Mouse (Mus musculus) large intestine, adult 2 months (tissue): ENCODE data around the gene Cfap99. TPM values are rescaled to one million over a fixed set of nuclear protein-coding genes. Genes with fewer than 3 reads are reported as not detected.

Experiments used
- DNase-seq: peaks from one replicate; pipeline ENCODE4 v3.0.0-alpha.2; 2012; ENCODE audit warnings: low read depth, low spot score
- WGBS: fragments of 180-500 bp; shearing (Covaris S2); methylation state at CpG from one replicate; pipeline ENCODE4 v1.1.7; 2018; 5-methylcytosine and 5-hydroxymethylcytosine counted together
- polyA plus RNA-seq: library from polyadenylated mRNA; depleted of rRNA; stranded (reverse); fragments of >200 nt; gene quantifications from 2 replicates; pipeline ENCODE4 v1.2.3, GENCODE M21; 2012; rRNA removed

Cfap99 gene
- polyA plus RNA-seq = not detected in 2 replicates

DNA sequence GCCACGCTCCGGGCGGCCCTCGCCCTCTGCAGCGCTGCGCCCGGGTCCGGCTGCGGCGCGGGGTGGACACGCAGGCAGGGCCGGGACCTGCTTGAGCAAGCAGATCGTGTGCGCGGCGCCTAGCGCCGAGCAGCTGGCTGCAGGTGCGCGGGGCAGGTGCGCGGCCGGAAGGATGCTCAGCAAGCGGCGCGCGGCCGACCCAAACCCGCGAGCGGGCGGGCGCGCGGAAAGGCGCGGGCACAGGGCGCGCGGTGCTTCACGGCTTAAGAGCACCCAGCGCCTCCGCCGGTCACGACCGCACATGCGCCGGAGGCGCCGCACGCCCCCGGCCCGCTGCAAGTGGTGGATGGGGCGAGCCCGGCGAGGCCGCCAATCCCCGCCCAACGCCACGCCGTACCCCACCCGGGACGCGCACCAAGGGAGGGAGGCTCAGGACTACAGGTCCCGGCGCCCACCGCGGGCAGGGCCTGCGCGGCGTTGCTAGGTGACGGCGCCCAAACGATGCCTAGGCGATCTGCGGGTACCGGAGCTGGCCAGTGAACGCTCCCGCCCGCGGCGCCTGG, at the start of gene Cfap99, which contains the start of gene Zfyve28:
Cfap99 (plus strand) TSS at position 447 of the 563 bp plus-strand sequence.
Zfyve28 (minus strand) TSS at position 296 of the 563 bp plus-strand sequence.
- under 1% methylated on average over 83 of the region's 83 CpGs for WGBS
- DNase-seq = no peak

DNA sequence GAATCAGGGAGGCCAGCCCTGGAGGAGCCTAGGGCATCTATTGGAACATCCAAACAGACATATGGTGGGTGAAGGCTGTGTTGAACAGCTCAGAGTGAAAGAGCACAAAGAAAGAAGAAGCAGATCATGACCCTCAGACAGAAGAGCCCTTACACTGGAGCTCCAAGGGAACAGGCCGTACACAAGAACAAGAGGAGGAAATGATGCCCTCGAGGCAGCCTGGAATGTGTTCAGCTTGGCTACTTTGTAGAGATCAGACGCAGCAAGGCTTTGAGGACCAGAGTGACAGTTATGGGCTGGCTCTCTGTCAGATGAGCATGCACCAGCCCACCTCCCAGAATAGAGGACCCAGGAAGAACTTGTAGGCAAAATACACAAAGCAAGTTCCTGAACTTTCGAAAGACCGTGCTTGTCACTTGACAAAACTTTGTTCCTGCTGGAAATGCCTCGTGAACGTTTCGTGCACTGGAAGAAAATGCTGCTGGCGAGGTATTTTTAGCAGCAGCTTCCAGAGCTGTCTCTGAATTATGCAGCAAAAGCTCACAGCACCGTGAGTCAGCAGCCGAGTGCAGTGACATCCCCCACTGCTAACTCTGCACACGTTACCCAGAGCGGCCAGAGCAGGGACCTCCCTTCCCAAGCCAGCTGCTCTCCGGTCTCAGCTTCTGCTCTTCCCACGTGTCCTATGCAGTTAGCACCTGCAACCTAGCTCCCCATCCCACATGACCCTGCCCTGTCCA, 46.0 kb upstream of the Cfap99 start:
- 23% methylated on average over 15 of the region's 15 CpGs for WGBS
- no peak for DNase-seq

DNA sequence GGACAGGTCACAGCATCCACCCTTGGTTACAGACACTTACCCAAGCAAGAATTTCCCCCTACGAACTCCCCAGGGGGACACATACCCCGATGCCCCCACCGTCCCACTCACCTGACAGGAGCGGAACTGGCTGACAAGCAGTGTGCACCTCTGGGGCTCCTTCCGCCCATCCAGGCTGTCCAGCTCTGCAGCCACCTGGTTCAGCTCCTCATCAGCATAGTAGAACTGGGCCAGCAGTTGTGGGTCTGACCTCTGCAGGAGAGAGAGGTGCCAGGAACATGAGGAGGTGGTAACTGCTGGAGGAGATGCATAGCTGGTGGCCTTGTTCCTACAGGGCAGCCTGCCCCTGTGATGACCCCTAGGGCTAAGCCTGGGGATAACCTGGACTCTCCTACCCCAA, 45.3 kb upstream of the Cfap99 start:
- WGBS = 79% methylated on average over 5 of the region's 5 CpGs
- DNase-seq = no peak

DNA sequence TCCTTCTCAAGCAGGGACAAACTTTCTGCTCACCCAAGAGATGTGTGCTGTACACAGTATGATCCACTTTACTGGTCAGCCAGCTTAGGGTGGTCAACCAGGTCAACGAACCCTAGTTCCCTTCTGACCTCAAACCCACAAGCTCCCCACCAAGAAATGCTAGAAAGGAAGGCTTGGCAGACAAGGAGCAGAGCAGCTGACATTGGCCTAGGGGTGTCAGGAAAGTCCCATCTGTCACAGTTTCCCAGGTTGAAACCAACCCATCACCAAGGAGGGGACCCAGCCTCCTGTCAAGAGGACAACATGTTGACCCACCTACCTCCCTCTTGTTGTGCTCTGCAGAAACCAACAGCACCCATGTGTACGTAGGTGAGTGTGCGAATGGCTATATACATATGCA, 42.0 kb upstream of the Cfap99 start:
- 94% methylated on average over 3 of the region's 3 CpGs for WGBS
- DNase-seq = no peak

DNA sequence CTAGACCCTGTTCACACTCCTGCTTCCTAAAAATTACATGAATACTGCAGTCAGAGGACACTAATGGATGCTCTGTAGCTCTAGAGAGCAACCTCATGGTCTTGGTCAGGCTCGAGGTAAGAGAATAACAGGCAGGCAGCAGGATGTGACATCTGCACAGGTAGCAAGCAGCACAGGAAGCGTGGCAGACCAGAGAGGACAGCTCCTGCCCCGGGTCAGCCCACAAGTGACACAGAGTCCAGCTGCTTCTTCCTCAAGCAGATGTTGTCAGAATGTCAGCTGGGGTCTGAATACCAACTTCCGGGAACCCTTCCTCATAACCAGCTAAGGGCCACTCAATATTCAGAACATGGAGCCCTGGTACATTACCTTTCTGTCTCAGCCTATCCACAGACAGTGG, 39.3 kb upstream of the Cfap99 start:
- 68% methylated on average over 4 of the region's 4 CpGs for WGBS
- DNase-seq = no peak

DNA sequence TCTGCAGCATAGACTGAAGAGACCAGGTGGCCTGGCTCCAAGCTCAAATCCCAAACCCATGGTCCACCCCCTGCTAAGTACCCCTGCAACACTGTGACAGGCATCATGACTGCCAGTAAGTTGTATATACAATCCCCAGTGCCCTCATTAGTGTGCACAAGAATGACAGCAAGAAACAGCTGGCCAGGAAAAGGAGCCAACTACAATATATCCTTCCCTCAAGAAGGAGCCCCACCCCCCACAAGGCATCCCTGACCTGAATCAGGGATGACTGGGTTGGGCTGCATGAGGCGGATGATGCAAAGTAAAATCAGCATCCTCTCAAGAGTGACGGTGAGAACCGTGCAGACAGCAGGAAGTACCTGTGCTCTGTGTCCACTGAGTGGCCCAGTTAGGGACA, 38.3 kb upstream of the Cfap99 start:
- DNase-seq = no peak
- WGBS = 73% methylated on average over 3 of the region's 3 CpGs

DNA sequence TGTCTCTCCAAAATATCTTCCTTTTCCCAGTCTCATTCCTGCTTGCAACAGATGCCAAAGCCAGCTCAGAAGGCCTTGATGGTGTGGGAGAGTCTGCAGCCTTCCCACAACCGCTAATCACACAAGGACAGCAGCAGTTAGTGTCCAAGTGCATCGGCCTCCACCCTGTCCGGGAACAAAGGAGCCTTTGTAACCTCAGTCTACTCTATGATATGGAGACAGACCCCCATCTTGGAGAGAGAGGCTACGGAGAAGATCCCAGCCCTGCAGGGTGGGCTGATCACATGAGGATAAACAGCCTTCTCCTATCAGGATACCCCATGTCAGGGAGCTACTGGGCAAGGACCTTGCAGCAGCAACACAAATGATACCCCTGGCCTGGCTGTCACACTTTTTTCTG, 36.6 kb upstream of the Cfap99 start:
- DNase-seq = no peak
- 26% methylated on average over 4 of the region's 4 CpGs for WGBS

DNA sequence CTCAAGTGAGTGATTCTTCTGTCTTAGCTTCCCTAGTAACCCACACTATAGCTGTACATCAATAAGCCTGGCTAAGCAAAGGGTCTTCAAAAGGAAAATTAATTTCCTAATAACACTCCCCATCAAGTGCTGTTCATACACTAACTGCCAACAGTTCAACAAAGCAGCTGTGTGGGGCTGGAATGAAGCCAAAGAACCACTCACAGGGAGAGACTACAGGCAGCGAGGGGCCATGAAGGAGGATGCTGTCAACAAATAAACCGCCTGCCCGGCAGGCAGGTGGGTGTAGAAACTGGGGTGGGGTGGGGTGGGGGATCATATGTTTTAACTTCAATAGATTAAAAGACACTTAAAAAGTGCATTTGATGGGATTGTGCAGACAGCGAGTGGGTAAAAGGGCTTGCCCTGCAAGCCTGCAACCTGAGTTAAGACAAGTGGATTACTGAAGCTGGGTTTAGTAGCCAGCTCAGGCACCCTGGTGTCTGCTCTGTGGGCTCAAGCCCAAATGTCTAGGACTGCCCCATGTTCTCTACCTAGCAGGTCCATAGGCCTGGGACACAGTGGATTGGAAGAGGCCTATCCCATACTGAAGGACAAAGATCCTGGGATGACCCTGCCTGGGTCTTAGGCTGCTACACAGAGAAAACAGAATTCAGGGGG, 36.0 kb upstream of the Cfap99 start:
- 23% methylated on average over 4 of the region's 4 CpGs for WGBS
- DNase-seq = no peak

DNA sequence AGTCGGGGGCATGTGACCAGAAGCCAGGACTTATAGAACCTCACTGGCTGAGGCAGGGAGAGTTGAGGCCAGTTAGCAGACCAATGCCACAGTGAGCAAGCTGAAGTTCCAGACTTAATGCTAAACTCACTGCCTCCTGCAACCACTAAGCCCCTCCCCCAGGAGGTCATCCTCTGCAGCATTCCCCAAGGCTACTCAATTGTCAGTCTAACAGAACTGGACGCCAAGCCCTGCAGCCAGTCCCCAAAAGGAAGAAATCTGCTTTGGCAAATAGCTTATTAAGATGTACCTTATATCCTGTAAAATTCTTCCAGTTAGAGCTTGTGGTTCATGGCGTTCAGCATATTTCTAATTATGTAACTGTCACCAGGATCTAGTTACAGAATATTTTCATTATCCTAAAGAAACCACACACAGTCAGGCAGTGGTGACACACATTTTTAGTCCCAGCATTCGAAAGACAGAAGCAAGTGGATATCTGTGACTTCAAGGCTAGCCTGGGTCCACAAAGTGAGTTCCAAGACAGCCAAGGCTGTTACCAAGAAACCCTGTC, 35.4 kb upstream of the Cfap99 start:
- WGBS = 65% methylated on average over 4 of the region's 4 CpGs
- no peak for DNase-seq

DNA sequence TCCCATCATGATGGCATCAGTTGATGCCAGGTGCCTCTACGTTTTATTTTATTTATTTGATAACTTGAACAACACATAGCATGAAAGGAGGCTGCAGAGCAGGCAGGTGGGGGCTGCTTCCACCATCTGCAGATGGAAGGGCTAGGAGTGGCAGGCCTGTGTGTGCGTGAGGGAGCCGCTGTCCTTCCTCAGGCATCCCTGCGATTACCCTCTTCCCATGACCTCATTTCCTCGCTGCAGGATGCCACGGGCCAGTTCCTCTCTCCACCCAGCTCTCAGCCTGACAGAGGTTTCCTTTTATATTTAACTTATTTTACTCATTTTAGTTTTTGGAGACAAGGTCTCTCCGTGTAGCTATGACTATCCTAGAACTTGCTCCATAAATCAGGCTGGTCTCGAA, 34.1 kb upstream of the Cfap99 start:
- 60% methylated on average over 8 of the region's 8 CpGs for WGBS
- no peak for DNase-seq

DNA sequence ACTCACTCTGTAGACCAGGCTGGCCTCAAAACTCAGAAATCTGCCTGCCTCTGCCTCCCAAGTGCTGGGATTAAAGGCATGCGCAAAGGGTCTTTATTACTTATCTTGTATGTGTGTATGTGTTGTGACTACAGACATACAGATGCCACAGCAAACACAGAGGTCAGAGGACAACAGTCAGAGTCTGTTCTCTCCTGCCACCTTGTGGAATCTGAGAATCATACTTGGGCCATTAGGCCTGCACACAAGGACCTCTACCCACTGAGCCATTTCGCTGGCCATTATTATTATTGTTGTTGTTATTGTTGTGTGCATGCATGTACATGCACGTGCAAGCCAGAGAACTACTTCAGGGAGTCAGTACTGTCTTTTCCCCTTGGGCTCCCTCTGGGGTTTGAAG, 33.2 kb upstream of the Cfap99 start:
- no peak for DNase-seq
- 79% methylated on average over 3 of the region's 3 CpGs for WGBS

DNA sequence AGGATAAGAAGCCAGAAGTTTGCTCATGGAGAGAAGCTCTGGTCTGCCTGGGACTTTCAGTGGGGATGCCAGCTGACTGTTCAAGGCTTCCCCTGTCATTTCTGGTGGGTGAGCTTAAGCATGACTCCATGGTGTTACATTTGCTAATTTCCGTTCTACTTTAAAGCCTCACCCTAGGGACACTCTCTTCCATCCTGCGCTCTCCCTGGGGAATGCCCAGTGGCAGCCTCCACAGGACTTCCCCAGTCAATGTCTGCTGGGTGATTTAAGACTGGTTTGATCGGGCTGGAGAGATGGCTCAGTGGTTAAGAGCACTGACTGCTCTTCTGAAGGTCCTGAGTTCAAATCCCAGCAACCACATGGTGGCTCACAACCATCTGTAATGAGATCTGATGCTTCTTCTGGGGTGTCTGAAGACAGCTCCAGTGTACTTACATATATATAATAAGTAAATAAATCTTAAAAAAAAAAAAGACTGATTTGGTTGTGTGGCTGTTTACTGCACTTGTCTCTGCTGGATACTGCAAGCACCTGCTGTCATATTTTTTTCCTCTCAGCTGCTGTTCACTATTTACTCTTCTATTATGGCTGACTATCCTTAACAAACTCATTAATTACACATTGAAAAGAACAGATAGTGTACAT, 29.1 kb upstream of the Cfap99 start:
- 70% methylated on average over 3 of the region's 3 CpGs for WGBS

DNA sequence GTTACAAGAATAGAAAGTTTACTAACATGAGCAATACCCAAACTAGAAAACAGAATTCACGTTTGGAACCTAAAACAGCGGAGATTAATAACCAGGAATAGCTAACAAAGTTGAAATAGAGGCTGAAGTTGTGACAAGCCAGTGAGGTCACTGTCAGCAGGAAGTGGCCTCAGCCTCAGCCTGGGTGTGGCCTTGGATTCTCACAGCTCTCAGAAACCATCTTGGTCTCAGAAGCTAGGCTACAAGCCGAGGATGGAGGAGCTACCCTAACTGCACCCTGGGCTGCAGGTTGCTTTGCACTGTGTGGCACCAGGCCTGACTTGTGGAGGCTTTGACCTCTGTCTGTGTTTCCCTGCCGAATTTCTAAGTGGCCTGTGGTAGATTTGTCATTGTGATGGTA, 22.3 kb upstream of the Cfap99 start:
- 58% methylated on average over 4 of the region's 4 CpGs for WGBS
- DNase-seq = no peak

More for the DNA sequence above, 29.1 kb upstream of the Cfap99 start:
- no peak for DNase-seq

DNA sequence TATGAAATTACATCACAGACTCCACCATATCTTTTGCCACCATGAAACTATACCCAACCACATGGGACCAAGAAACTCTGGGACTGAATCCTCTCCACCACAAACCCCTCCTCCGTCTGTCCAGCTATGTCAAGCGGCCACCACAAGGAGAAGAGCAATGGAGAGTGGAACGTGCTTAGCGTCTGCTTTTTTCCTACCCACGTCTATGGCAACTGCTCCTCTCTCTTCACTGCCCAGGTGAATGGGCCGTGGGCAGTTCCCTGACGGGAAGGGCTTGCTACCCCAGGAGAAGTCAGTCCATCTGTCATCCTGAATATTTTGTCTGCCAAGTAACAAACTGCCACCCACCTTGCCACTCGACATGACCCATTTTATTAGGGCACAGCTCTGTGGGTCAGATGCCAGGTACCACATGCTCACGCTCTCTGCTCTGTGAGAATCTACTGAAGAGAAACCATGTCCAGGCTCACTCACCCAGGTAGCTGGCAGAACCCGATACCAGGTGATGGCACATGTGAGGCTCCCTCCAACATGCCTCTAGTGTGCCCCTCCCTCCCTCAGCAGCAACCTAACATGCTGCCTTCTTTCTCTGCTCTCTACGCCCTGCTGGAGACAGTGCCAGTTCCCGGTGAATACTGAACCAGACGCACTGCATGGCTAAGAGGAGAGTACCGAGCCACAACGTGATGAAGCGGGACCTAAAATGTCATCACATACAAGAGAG, 19.0 kb upstream of the Cfap99 start:
- no peak for DNase-seq
- WGBS = 84% methylated on average over 16 of the region's 16 CpGs

DNA sequence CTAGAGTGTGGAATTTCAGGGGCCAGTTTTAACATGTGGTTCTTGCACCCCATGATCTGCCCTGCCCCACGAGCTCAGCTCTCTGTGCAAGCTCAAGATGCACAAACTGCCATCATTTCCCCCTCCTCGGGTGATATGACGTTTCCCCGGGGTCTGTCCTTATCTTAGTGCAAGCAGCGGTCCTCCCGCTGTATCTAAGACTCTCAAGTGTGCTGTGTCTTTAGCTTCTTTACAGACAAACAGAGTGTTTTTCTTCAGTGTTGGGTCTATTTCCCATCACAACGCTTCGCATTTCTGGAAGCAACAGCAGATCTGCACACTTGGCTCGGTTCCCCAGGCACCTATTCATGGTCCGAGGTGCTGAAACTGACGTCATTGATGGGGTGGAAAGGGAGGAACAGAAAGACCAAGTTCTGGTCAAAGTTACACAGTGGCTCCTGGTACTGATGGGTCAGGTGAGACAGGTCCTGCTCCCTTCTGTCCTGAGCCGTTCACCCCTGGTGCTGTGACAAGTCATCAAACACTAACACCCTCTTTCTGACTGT, 18.4 kb upstream of the Cfap99 start:
- DNase-seq = no peak
- WGBS = 62% methylated on average over 12 of the region's 12 CpGs

DNA sequence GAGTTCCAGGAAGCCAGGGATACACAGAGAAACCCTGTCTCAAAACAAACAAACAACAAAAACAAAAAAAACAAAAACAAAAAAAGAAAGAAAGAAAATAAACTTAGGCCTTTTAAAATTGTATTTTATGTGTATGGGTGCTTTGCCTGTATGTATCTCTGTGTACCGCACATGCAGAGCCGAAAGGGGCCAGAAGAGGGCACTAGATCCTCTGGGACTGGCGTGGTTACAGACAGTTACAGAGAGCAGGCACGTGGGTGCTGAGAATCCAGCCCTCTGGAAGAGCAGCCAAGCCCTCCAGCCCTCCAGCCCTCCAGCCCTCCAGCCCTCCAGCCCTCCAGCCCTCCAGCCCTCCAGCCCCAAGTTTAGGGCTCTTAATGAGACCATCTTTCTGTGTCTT, 16.7 kb upstream of the Cfap99 start:
- WGBS = 34% methylated on average over 4 of the region's 4 CpGs
- no peak for DNase-seq

DNA sequence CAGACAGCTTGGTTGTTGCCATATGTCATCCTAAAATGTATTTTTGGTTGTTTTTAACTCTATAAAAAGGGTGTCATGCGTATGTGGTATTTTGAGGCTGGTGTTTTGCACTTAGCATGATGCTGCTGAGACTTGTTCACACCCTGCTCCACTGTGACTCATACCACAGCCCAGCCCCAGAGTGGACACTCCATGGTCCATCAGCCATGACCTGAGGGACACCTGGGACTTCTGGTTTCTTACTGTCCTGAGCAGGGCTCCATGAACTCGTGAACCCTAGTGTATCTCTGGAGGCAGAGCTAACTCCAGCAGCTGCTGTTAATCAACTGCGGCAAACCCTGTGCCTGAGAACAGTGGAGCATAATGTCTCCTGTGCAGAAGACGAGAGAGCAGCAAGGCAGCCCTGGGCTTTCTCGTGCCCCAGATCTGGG, 15.1 kb upstream of the Cfap99 start:
- no peak for DNase-seq
- 81% methylated on average over 5 of the region's 5 CpGs for WGBS

DNA sequence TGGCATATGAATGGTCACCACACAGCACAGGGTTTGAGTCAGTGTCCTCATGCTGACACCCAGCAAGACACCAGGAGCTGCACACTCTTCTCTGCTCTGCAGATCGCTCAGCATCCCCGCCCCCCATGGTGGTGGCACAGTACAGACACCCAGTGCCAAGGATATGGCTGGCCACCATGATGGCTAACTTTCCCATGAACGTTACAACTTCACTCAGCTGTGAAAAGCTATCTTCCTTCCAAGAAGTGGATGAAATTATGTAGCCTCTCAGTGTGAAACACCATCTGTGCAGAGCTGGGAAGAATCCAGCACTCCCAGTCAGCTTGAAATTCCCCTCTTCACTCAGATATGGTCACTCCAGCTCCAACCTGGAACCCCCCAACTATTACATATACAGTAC, 14.1 kb upstream of the Cfap99 start:
- DNase-seq = no peak
- 75% methylated on average over 3 of the region's 3 CpGs for WGBS

DNA sequence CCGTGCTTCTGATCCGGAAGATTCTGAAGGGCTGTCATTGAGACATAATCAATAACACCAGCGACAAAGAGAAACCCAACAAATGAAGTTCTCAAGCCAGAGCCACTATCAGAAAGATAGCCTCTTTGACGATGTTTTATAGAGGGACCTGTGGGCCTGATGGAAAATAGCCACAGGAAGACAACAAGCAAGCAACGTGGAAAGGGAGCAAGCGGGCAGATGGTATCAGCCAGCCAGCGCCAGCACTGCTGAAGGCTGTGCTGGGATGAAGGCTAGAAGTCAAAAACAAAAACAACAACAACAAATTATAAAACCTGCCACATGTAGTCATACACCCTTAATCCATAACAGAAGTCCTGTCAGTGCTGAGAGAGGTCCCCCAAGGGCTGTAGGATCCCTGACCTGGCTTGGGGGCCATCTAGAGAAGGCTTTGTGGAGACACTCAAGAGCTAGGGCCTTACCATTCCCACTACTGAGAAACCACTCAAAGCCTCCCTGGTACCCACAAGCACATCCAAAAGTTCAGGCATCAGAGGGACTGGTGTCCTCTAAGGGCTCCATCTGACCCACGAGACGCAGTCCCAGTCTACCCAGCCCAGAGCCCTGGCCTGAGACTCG, 13.6 kb upstream of the Cfap99 start:
- no peak for DNase-seq
- 85% methylated on average over 10 of the region's 10 CpGs for WGBS
